Mouse (Mus musculus) hindbrain, embryonic 11.5 days (tissue): ENCODE results near the gene Gm5244. TPM values are rescaled to one million over a fixed set of nuclear protein-coding genes. Genes with fewer than 3 reads are reported as not detected.

Experiments
- ATAC-seq: fragments of 200-750 bp; cut with Nextera tagmentation; 2 replicates; pipeline ENCODE4 v1.8.0; 2017; ENCODE audit warnings: mild to moderate bottlenecking, moderate TSS enrichment, moderate library complexity; ENCODE audit not compliant: low FRiP score
- DNase-seq: peaks from one replicate; pipeline ENCODE4 v3.0.0-alpha.2; 2015; ENCODE audit warnings: low spot score
- H3K27ac ChIP-seq: fragments of 300-500 bp; sonication (generic); 2 replicates; pipeline ENCODE4 v1.5.1; 2014; ENCODE audit warnings: mild to moderate bottlenecking, low read depth, low read length
- H3K27me3 ChIP-seq: fragments of 300-500 bp; sonication (generic); 2 replicates; pipeline ENCODE4 v1.6.1; 2014; ENCODE audit warnings: mild to moderate bottlenecking, low read length, moderate library complexity, mixed read lengths; ENCODE audit not compliant: control insufficient read depth, insufficient read depth
- H3K36me3 ChIP-seq: fragments of 300-500 bp; sonication (generic); 2 replicates; pipeline ENCODE4 v1.6.1; 2014; ENCODE audit warnings: mild to moderate bottlenecking, low read length, moderate library complexity, mixed read lengths; ENCODE audit not compliant: control insufficient read depth, insufficient read depth
- H3K4me1 ChIP-seq: fragments of 300-500 bp; sonication (generic); replicated peaks from 2 replicates; pipeline ENCODE4 v1.6.1; 2014; ENCODE audit warnings: low read length, mixed read lengths; ENCODE audit not compliant: control insufficient read depth, insufficient read depth
- H3K4me2 ChIP-seq: fragments of 300-500 bp; sonication (generic); replicated peaks from 2 replicates; pipeline ENCODE4 v1.6.1; 2014; ENCODE audit warnings: mild to moderate bottlenecking, low read depth, low read length
- H3K4me3 ChIP-seq: fragments of 300-500 bp; sonication (generic); 2 replicates; pipeline ENCODE4 v1.5.1; 2014; ENCODE audit warnings: low read depth, low read length
- H3K9ac ChIP-seq: fragments of 300-500 bp; sonication (generic); 2 replicates; pipeline ENCODE4 v1.6.1; 2014; ENCODE audit warnings: low read depth, low read length
- H3K9me3 ChIP-seq: fragments of 300-500 bp; sonication (generic); 2 replicates; pipeline ENCODE4 v1.6.1; 2016; ENCODE audit warnings: low read length; ENCODE audit not compliant: control insufficient read depth
- WGBS: fragments of 180-500 bp; shearing (Covaris S2); extraction: QIAGEN DNeasy Blood & Tissue Kit; methylation state at CpG from one replicate; pipeline ENCODE4 v1.1.7; 2014; 5-methylcytosine and 5-hydroxymethylcytosine counted together
- polyA plus RNA-seq: library from polyadenylated mRNA; unstranded; fragments of >200 nt; fragmentation: Nextera tagmentation; extraction: Ambion mirVana; gene quantifications from 2 replicates; pipeline ENCODE4 v1.2.1, GENCODE M21; 2014

Gm5244 gene
- polyA plus RNA-seq, 1 experiment from 2014 or later: not detected

DNA sequence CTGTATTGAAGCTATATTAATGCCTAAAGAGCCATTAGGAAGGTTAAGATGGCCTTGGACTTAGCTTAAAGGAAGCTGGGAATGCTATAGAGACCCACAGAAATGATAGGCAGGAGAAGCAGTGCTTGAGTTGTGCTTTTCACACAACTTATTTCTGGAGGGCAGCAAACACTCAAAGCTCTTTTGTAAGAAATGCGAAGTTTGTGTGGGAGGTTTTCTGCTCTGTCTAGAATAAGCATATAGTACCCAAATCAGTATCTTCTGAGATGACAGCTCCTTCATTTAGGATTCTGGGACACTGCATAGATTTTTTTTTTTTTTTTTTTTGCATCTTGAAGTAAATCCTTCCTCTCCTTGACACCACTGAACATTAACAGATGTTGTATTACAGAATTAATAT is 8.0 kb upstream of the Gm5244 start:
- no peak for ATAC-seq
- Histone ChIP-seq H3K9ac (no peak overlapping the region), H3K4me3 (no peak overlapping the region), H3K9me3 (no peaks in the 10 kb centered on the region), H3K4me1 (no peaks in the 10 kb centered on the region), H3K36me3 (no peaks in the 10 kb centered on the region), H3K4me2 (no peak overlapping the region), H3K27me3 (no peaks in the 10 kb centered on the region), H3K27ac (no peak overlapping the region)
- DNase-seq: no peak
- WGBS: 93% methylated on average over 1 of the region's 1 CpGs

GRCm38 (mm10) chr19:12856983-12857382 is 10.5 kb downstream of the Gm5244 start, which contains the start of gene Olfr1444:
Gene Olfr1444 (plus strand): TSS chr19:12857283.
- no peak within 1 kb of the TSS for H3K4me2 ChIP-seq

GRCm38 (mm10) chr19:12883555-12883954 is 37.1 kb downstream of the Gm5244 start, which contains the start of gene Olfr1445:
Gene Olfr1445 (plus strand): TSS chr19:12883855.
- H3K4me1 ChIP-seq: no peaks in the 10 kb centered on the region
- no peak for ATAC-seq
- no peak within 1 kb of the TSS for H3K4me3 ChIP-seq
- 86% methylated on average over 2 of the region's 2 CpGs for WGBS
- H3K36me3 ChIP-seq: no peaks in the 10 kb centered on the region
- DNase-seq: no peak
- no peak within 1 kb of the TSS for H3K27ac ChIP-seq
- no peaks in the 10 kb centered on the region for H3K9me3 ChIP-seq
- no peak within 1 kb of the TSS for H3K9ac ChIP-seq
- no peak within 1 kb of the TSS for H3K4me2 ChIP-seq
- no peaks in the 10 kb centered on the region for H3K27me3 ChIP-seq

More at GRCm38 (mm10) chr19:12856983-12857382, 10.5 kb downstream of the Gm5244 start, which contains the start of gene Olfr1444:
- Histone ChIP-seq H3K4me3 (no peak within 1 kb of the TSS), H3K9ac (no peak within 1 kb of the TSS), H3K4me1 (no peaks in the 10 kb centered on the region), H3K9me3 (no peaks in the 10 kb centered on the region), H3K27me3 (no peaks in the 10 kb centered on the region), H3K27ac (no peak within 1 kb of the TSS), H3K36me3 (no peaks in the 10 kb centered on the region)
- no peak for ATAC-seq
- WGBS: 67% methylated on average over 1 of the region's 1 CpGs
- DNase-seq: no peak

- Histone ChIP-seq H3K4me1 (no peaks in the 10 kb centered on the region), H3K4me3 (no peak within 1 kb of the TSS), H3K36me3 (no peaks in the 10 kb centered on the region), H3K27me3 (no peaks in the 10 kb centered on the region), H3K9ac (no peak within 1 kb of the TSS), H3K9me3 (no peaks in the 10 kb centered on the region), H3K27ac (no peak within 1 kb of the TSS), H3K4me2 (no peak within 1 kb of the TSS)
- WGBS: 86% methylated on average over 1 of the region's 1 CpGs
- DNase-seq (no peak), ATAC-seq (no peak)
These were observed 46.9 kb downstream of the Gm5244 start, which contains the start of gene Olfr1446 for GRCm38 (mm10) chr19:12893424-12893823. Gene Olfr1446 (minus strand): TSS chr19:12893524.

Other genes with a start within 250 kb of the Gm5244 start
- not detected in 2 replicates for gene Gm4952, start 246.7 kb upstream of the Gm5244 start, polyA plus RNA-seq
- not detected in 2 replicates for gene Glyat, start 213.4 kb upstream of the Gm5244 start, polyA plus RNA-seq
- not detected in 2 replicates for gene Olfr1442, start 176.2 kb upstream of the Gm5244 start, polyA plus RNA-seq
- gene Olfr1443, start 168.6 kb upstream of the Gm5244 start, polyA plus RNA-seq: not detected in 2 replicates
- not detected in 2 replicates for gene Keg1, start 150.9 kb upstream of the Gm5244 start, polyA plus RNA-seq
- gene Cntf, start 81.0 kb upstream of the Gm5244 start, polyA plus RNA-seq: 1.1 and 1.2 TPM in 2 replicates
- gene Zfp91, start 50.6 kb upstream of the Gm5244 start, polyA plus RNA-seq: 12.2 and 15.8 TPM in 2 replicates
- 1.4 TPM in 2 replicates for gene Lpxn, start 50.5 kb upstream of the Gm5244 start, polyA plus RNA-seq
- gene Olfr1444, start 10.6 kb downstream of the Gm5244 start, polyA plus RNA-seq: not detected in 2 replicates
- not detected in 2 replicates for gene Olfr1445, start 37.2 kb downstream of the Gm5244 start, polyA plus RNA-seq
- gene Olfr1446, start 46.8 kb downstream of the Gm5244 start, polyA plus RNA-seq: not detected in 2 replicates
- not detected in 2 replicates for gene Olfr1447, start 57.1 kb downstream of the Gm5244 start, polyA plus RNA-seq
- gene Olfr1448, start 77.7 kb downstream of the Gm5244 start, polyA plus RNA-seq: not detected in 2 replicates
- not detected in 2 replicates for gene Olfr1449, start 84.2 kb downstream of the Gm5244 start, polyA plus RNA-seq
- gene Olfr1450, start 103.6 kb downstream of the Gm5244 start, polyA plus RNA-seq: not detected in 2 replicates
- gene Olfr1451, start 148.3 kb downstream of the Gm5244 start, polyA plus RNA-seq: not detected in 2 replicates
- gene Olfr1453, start 181.6 kb downstream of the Gm5244 start, polyA plus RNA-seq: not detected in 2 replicates
- gene Olfr1454, start 213.9 kb downstream of the Gm5244 start, polyA plus RNA-seq: not detected in 2 replicates